Mouse (Mus musculus) layer of hippocampus, adult 8-10 months (tissue): Measurements from ENCODE around the gene Plekhh3. TPM values are rescaled to one million over a fixed set of nuclear protein-coding genes. Genes with fewer than 3 reads are reported as not detected.

Source experiments
- DNase-seq, 2 experiments: peaks; one replicate each; pipeline ENCODE4 v3.0.0; 2022; ENCODE audit warnings: low spot score in 2 of 2
- total RNA-seq, 4 experiments: library from RNA; stranded (reverse); gene quantifications; 2 replicates each; pipeline ENCODE4 v1.2.4; 2022

Gene Plekhh3
- total RNA-seq, 4 experiments from 2014 or later, result 13.6 to 16.9 (median 15.6) TPM

DNA sequence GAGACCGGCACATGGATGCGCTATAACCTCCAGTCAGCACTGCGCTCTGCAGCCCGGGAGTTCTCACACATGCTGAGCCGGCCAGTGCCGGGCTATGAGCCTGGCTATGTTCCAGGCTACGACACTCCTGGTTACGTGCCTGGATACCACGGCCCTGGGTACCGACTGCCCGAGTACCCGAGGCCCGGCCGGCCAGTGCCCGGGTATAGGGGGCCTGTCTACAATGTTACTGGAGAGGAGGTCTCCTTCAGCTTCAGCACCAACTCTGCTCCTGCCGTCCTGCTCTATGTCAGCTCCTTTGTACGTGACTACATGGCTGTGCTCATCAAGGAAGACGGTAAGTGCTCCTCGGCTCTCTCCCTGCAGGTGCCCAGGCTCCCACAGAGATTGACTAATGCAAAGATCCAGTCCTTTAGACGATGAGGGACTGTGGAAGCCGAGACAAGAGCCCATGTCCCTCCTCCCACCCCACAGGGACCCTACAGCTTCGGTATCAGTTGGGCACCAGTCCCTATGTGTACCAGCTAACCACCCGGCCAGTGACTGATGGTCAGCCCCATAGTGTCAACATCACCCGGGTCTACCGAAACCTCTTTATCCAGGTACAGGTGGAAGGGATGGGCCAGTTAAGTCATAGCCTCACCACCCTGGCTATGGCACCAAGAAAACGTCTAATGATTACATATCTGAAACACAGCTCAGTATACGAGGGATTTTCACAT is 15.5 kb upstream of the Plekhh3 start:
- DNase-seq, result no peak

DNA sequence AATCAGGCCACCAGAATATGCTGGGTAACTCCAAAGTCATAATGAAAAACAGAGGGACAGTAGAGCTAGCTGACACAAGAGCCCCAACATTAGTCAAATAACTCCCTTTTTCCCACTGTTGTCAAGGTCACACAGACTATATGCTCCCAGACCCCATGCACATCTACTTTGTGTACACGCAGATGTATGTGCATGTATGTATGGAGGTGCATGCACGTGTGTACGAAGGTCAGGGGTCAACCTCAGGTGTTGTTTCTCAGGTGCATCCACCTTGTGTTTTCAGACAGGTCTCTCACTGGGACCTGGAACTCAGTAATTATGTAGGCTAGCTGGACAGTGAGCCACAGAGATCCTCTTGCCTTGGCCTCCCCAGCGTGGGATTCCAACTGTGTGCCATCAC is 14.3 kb upstream of the Plekhh3 start:
- DNase-seq, result no peak

DNA sequence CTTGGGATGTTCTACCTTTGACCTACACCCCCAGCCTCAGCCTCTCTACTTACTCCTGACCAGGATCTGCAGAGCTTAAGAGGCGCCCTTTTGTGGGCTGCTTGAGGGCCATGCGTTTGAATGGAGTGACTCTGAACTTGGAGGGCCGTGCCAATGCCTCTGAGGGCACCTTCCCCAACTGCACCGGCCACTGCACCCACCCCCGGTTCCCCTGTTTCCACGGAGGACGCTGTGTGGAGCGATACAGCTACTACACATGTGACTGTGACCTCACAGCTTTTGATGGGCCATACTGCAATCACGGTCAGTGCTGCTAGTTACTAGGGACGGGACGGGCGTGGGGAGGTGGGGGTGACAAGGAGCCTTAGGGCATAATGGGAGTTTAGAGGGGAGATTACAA is 13.8 kb upstream of the Plekhh3 start:
- no peak for DNase-seq

DNA sequence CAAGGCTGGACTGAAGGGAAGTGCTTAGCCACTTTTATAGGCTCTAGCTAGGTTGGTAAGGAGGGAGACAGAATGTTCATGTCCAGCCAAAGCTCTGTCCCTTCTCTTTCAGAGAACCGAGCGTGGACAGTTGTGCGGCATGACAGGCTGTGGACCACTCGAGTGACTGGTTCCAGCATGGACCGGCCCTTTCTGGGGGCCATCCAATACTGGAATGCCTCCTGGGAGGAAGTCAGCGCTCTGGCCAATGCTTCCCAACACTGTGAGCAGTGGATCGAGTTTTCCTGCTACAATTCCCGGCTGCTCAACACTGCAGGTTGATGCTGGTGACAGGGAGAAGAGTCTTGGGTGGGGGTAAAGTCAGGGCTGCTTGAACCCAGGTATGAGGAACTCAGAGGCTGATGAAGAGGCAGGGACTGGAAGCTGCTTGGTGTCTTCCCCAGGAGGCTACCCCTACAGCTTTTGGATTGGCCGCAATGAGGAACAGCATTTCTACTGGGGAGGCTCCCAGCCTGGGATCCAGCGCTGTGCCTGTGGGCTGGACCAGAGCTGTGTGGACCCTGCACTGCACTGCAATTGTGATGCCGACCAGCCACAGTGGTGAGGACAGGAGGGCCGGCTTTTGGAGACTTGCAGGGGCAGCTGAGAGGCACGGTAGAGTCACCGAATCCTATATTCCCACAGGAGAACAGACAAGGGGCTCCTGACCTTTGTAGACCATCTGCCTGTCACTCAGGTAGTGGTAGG is 11.8 kb upstream of the Plekhh3 start:
- no peak for DNase-seq

DNA sequence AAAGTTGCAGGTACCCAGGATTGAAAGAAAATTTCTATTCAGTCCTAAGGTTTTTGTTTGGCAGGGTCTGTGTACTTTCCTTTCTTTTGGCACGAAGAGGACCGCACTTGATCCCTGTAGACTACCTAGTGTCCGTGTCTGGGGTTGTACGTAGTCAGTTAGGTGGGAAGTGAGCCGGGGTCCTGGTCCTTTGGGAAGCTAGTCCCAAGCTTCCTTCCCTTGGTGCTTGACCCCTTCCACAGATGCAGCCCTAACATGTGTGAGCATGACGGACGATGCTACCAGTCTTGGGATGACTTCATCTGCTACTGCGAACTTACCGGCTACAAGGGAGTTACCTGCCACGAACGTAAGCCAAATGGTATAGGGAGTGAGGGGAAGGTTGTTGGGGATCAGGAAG is 10.8 kb upstream of the Plekhh3 start:
- no peak for DNase-seq

DNA sequence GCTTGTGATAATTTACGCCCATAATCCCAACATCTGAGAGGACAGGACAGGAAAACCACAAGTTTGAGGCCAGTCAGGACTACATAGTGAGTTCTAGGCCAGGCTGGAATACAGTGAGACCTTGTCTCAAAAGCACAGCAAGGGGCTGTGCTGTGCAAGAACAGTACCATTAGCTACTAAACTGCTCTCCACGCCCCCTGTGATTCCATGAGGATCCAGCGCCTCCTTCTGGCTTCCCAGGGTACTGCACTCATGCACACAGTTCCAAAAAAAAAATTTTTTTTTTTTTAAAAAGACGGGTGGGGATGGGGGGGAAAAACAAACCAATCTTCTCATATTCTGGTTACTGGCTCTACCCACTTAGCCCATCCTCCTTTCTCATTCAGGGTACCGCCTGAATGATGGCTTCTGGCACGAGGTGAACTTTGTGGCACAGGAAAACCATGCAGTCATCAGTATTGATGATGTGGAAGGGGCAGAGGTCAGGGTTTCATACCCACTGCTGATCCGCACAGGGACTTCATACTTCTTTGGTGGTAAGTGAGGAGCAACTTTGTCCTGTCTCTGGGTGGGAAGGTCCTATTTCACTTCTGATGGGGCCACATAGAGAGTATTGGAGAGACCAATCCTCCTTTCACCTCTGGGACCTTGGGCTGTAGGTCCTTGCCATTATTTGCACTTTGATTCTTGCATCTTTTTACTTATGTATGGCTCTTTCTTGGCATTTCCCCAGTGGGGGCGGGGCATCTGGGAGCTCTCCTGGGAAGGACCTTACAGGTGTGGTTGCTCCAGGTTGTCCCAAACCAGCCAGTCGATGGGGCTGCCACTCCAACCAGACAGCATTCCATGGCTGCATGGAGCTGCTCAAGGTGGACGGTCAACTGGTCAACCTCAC is 9.9 kb upstream of the Plekhh3 start:
- peak in 1 of 2 experiments; percentile 55 for DNase-seq

DNA sequence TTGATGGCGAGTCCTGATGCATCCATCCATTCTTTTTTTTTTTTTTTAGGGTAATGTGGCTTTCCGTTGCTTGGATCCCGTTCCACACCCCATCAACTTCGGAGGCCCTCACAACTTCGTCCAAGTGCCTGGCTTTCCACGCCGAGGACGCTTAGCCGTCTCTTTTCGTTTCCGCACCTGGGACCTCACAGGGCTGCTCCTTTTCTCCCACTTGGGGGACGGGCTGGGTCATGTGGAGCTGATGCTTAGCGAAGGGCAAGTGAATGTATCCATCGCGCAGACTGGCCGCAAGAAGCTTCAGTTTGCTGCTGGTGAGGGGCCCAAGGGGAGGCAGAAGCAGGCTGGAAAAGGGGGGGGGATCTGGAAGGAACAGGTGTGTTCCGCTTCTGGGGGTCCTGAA is 9.1 kb upstream of the Plekhh3 start:
- no peak for DNase-seq

DNA sequence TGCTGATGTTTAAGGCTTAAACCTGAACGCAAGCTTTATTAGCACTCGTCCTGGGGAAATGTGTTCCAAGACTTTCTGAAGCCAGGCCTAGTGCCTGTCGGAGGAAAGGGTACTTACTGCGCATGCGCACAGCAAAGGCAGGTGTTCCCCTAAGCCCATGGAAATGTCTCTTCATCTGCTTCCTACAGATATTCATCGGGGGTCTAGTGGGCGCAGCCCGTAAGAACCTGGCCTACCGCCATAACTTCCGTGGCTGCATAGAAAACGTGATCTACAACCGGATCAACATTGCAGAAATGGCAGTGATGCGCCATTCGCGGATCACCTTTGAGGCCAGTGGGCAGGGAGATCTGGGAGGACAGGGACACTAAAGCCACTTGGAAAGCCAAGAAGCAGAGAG is 8.2 kb upstream of the Plekhh3 start:
- DNase-seq, result no peak

DNA sequence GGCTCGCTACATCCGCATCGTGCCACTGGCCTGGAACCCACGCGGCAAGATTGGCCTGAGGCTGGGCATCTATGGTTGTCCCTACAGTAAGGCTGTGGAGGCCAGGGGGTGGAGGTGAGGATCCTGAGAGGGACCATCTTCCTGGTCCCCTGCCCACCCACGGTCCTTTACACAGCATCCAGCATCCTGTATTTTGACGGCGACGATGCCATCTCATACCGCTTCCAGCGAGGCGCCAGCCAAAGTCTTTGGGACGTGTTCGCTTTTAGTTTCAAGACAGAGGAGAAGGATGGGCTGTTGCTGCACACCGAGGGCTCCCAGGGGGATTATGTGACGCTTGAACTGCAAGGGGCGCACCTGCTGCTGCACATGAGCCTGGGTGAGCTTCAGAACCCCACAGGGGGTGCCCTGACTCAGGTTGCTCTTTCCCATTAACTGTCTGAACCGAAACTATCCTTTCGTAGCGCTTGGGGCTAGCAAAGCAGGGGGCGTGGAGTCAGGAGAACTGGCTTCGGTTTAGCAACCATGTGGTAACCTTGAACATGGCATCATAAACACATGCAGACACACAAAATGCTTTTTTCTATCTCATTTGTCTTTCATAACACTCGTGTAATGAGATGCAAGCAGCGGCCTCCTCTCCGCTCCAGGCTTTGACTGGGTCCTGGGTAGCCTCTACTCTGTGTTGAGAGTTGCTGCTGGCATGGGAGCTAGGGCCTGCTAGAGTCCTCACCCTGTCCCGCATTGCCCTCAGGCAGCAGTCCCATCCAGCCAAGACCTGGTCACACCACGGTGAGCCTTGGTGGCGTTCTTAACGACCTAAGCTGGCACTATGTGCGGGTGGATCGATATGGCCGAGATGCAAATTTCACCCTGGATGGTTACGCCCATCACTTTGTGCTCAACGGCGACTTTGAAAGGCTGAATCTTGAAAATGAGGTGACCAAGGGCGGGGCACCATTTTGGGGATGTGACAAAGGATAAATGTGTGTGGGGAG is 7.2 kb upstream of the Plekhh3 start:
- DNase-seq, result no peak

DNA sequence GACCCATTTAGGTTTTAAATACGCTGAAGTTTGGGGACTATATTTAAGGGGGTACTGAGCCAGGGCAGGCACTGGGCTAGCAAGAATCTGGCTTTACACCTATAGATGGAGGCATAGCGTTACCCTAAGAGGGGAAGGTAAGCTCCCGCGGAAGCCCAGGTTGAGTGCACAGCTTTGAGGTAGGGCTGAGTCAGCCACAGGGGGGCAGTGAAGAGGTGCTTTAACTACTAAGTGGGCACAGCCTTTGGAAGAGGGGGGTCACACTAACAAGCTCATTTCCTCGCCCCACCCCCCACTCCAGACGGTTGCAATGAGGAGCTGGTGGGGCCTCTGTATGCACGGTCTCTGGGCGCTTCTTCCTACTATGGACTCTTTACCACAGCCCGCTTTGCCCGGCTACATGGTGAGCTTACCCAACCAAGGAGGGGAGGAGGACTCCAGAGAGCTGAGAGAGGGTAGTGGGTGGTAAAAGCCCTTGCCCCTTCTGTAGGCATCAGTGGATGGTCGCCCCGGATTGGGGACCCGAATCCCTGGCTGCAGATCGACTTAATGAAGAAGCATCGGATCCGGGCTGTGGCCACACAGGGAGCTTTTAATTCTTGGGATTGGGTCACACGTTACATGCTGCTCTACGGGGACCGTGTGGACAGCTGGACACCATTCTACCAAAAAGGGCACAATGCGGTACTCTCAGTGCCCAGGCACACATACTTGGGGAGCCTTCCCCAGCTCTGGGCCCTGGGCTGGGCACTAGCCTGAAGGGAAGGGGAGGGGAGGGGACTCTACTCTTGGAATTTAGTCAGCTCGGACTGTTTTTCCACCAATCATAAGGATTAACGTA is 6.0 kb upstream of the Plekhh3 start:
- peak in 1 of 2 experiments; percentile 77 for DNase-seq

DNA sequence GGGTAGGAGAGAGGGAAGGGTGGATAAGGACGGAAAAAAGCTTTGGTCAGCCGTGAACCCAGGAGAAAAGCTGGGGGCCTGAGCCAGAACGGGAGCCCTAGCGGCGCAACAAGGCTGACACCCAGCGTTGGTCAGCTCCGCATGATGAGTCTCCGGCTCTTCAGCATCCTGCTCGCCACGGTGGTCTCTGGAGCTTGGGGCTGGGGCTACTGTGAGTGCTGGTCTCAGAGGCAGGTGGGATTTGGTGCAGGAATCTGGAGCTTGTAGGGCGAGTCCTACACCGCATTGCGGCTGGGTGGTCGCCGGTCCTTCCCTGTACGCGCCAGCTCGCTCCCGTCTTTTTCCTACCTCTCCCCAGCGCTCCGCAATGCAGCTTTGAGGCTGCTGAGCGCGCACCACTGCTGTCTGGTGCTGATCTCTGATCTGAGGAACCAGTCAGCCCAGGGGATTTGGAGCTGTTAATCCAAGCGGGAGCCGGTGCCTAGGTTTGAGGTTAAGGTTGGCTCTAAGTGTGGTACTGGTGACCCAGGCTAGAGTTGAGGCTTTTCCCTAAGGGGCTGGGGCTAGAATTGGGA is 5.1 kb upstream of the Plekhh3 start:
- peak in 1 of 2 experiments; percentile 57 for DNase-seq

DNA sequence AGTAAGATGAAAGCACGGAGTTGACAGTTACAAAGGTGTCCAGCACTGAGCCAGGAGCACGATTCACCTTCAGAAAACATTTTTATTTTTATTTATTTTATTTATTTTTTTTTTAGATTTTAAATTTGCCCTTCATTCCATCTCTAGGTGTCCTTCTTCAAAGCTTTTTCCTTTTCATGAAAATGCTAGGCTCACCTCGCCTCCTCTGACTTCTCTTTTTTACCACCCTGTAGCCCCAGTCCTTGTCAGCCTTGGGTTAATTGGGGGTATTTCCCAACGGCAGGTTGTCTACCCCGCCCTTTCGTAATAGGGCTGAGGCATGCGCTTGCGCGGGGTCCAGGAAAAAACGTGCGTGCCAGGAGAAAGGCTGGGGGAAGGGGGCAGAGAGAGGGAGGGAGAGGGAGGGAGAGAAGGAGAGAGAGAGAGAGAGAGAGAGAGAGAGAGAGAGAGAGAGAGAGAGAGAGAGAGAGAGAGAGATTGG is 4.5 kb upstream of the Plekhh3 start:
- DNase-seq, result no peak

DNA sequence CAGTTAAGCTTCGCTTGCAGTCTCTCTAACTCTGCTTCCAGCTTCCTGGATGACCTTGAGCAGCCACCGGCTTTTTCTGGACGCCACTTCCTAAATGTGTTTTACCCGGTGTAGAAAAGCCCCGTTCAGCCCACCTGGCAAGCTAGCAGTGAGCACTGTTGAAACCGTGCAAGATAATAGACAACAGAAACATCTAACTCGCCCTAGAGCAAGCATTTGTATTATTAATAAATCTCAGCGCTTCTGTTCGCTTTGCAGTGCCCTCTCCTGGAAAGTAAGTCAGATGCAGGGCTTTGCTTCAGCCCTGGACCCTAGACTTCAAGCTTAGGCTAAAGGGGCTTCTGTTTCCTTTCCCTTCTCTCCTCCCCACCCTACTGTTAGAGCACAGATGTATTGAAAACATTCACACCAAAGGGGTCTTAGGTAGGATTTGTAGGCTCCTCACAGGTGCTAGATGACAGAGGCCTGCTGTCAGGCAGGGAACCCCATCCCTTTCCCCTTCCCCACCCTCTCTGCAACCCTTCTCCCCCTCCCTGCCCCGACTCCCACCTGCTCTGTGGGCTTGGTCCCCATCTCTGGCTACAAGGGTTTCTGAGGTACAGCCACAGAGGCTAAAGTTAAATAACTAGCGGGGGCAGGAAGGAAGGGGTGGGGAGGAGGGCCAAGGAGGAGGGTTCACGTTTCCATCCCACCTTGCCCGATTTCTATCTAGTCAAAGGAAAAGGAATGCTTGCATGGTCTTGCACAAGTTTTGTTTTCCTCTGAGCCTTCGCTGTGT is 3.9 kb upstream of the Plekhh3 start, which contains the start of gene Ccr10:
Ccr10 (minus strand) TSS at position 593 of the 778 bp plus-strand sequence.
- DNase-seq, result no peak

DNA sequence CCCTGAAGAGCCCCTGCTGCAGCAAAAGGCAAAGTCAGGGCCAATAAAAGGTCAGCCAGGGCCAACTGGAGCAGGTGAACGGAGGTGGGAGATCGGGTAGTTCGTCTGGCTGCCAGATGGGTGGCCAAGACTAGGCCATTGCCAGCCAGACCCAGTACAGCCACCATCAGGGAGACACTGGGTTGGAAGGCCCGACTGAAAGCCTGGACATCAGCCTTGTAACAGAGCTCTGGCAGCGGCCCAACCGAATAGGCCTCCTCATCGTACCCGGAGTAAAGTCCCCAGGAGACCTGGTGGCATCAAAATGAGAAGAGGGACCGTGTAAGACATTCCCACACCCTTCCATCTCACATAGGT is 3.2 kb upstream of the Plekhh3 start:
- no peak for DNase-seq

DNA sequence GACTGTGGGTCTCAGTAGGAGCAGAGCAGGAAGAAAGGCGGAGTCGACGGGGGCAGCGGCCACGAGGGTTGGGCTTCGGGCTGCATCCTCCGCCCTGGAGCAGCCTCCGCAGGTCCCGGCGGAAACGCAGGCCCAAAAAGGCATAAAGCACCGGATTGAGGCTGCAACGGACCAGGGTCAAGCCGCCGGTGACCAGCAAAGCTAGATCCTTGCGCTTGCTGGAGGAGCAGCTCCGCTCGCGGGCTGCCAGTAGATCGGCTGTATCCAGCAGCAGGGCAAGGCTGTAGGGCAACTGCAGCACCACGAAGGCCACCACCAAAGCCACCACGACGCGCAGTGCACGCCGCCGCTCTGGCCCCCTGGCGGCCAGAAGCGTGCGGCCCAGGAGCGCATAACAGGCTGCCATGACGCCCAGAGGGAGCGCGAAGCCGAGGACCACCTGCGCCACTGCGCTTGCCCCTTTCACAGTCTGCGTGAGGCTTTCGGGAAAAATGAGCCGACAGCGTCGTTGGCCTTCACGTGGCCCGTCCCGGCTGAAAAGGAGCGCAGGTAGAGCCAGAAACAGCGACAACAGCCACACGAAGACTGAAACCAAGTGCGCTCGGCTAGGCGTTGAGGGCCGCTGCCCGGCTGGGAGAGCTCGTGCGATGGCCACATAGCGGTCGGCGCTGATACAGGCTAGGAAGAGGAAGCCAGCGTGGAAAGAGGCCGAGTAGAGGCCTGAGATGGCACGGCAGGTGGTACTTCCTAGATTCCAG is 2.7 kb upstream of the Plekhh3 start:
- DNase-seq, result peak in 1 of 2 experiments; percentile 56

DNA sequence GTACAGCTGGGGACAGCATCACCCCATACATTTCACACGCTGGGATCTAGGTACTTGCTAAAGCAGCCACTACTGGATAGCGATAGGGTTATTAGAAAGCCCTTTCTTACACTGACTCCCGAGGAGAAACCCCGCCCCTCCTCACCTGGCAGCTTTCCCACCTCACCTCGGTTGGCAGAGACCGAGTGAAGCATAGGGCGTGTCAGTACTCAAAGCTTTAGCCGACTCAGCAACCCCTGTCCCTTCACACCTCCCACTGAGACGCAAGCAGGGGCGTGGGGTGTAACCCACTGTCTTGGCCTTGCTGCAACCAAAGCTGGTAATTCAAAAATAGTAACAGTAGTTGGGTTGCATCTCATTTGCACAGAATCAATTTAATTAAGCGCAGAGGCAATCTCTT is 2.0 kb upstream of the Plekhh3 start:
- DNase-seq, result no peak

DNA sequence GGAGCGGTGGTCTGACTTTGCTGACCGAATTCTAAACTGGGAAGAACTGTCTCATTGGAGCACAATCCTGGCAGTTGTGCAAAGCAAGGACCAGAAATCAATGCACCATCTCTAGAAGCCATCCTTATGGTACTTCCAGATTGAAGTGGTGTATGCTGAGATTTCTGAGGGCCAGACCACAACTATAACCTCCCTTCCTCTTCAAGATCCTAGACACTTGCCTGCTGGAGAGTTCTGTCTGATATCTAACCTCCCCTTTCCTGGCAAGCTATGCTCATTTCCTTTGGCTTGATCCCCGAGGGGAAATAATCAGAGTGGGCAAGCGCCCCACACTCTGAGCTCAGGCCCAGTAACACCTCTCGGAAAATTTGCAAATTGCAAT is 1.3 kb upstream of the Plekhh3 start:
- DNase-seq, result no peak
